Mouse (Mus musculus) brain, embryonic 14.5 days (tissue): Measurements from ENCODE around the gene Susd6.

Source experiments
- CTCF ChIP-seq: fragments of 200-500 bp; IDR thresholded peaks from 2 replicates; pipeline ENCODE4 v1.5.1; 2012; ENCODE audit warnings: inconsistent platforms, mild to moderate bottlenecking, moderate library complexity, borderline replicate concordance; ENCODE audit not compliant: insufficient read depth, insufficient read length; ENCODE audit errors: extremely low read depth
- POLR2A ChIP-seq: fragments of 200-500 bp; IDR thresholded peaks from 2 replicates; pipeline ENCODE4 v1.6.1; 2012; ENCODE audit warnings: mild to moderate bottlenecking, inconsistent platforms, borderline replicate concordance; ENCODE audit not compliant: poor library complexity, insufficient read depth, insufficient read length, severe bottlenecking; ENCODE audit errors: extremely low read depth

GRCm38 (mm10) chr12:80824202-80824601 is 33.9 kb downstream of the Susd6 start:
- no peak for TF ChIP-seq POLR2A
- TF ChIP-seq CTCF: no peak
